Mouse (Mus musculus) small intestine, adult 2 months (tissue): Measurements from ENCODE around the gene Gtf2a2.

Source experiments
- CTCF ChIP-seq: fragments of 200-500 bp; IDR thresholded peaks from 2 replicates; pipeline ENCODE4 v1.5.1; 2012; ENCODE audit warnings: low read depth, mild to moderate bottlenecking, control low read depth, inconsistent platforms, low read length, moderate library complexity, mixed read lengths; ENCODE audit not compliant: insufficient replicate concordance, insufficient read length; ENCODE audit errors: extremely low read depth
- POLR2A ChIP-seq: fragments of 200-500 bp; IDR thresholded peaks from 2 replicates; pipeline ENCODE4 v1.6.1; 2012; ENCODE audit warnings: low read depth, mild to moderate bottlenecking, control low read depth, inconsistent platforms, low read length, moderate library complexity

GRCm38 (mm10) chr9:70024648-70025047 is 12.3 kb downstream of the Gtf2a2 start:
- TF ChIP-seq CTCF = no peak
- TF ChIP-seq POLR2A = no peak
